Mouse (Mus musculus): ENCODE measurements around the gene Haus2.
A peak's percentile ranks its signal among the peaks of the same experiment; 100 is the strongest.
"Not testable (repeated sequence)": the region's sequence is repeated elsewhere in the genome, so short reads cannot be mapped to it uniquely, and the experiment has no call there.

The Haus2 gene

GRCm38 (mm10) chr2:120608830-120609723 is at the start of gene Haus2, which contains the start of gene Lrrc57:
Haus2 (plus strand) TSS chr2:120609383.
Lrrc57 (minus strand) TSS chr2:120609520.
- DNase-seq (ENCODE audit: extremely low spot score, low read depth, low spot score) = peak; percentile 73

GRCm38 (mm10) chr2:120561524-120561923 is 47.7 kb upstream of the Haus2 start:
- no peak for DNase-seq (ENCODE audit: extremely low spot score, low read depth, low spot score)

GRCm38 (mm10) chr2:120562859-120563234 is 46.3 kb upstream of the Haus2 start:
- DNase-seq (ENCODE audit: extremely low spot score, low read depth, low spot score) = no peak

GRCm38 (mm10) chr2:120563235-120563990 is 45.8 kb upstream of the Haus2 start, which contains the start of gene Zfp106:
Zfp106 (minus strand) TSS chr2:120563843.
- DNase-seq (ENCODE audit: extremely low spot score, low read depth, low spot score) = no peak

GRCm38 (mm10) chr2:120564548-120565188 is 44.5 kb upstream of the Haus2 start:
- DNase-seq (ENCODE audit: extremely low spot score, low read depth, low spot score) = not testable (repeated sequence)

- DNase-seq (ENCODE audit: extremely low spot score, low read depth, low spot score) = no peak
Observed at GRCm38 (mm10) chr2:120565363-120565762, 43.8 kb upstream of the Haus2 start.

- peak; percentile 84 for DNase-seq (ENCODE audit: extremely low spot score, low read depth, low spot score)
Observed at GRCm38 (mm10) chr2:120566886-120567797, 42.0 kb upstream of the Haus2 start, which contains the start of gene Snap23. Snap23 (plus strand) TSS chr2:120567671.

GRCm38 (mm10) chr2:120567798-120568320 is 41.3 kb upstream of the Haus2 start:
- no peak for DNase-seq (ENCODE audit: extremely low spot score, low read depth, low spot score)

GRCm38 (mm10) chr2:120571081-120571480 is 38.1 kb upstream of the Haus2 start:
- no peak for DNase-seq (ENCODE audit: extremely low spot score, low read depth, low spot score)

- not testable (repeated sequence) for DNase-seq (ENCODE audit: extremely low spot score, low read depth, low spot score)
Observed at GRCm38 (mm10) chr2:120572161-120572560, 37.0 kb upstream of the Haus2 start.

GRCm38 (mm10) chr2:120575121-120575520 is 34.1 kb upstream of the Haus2 start:
- no peak for DNase-seq (ENCODE audit: extremely low spot score, low read depth, low spot score)

GRCm38 (mm10) chr2:120575978-120576377 is 33.2 kb upstream of the Haus2 start:
- DNase-seq (ENCODE audit: extremely low spot score, low read depth, low spot score) = no peak

GRCm38 (mm10) chr2:120577799-120578198 is 31.4 kb upstream of the Haus2 start:
- DNase-seq (ENCODE audit: extremely low spot score, low read depth, low spot score) = no peak

- DNase-seq (ENCODE audit: extremely low spot score, low read depth, low spot score) = no peak
Observed at GRCm38 (mm10) chr2:120578286-120578685, 30.9 kb upstream of the Haus2 start.

- no peak for DNase-seq (ENCODE audit: extremely low spot score, low read depth, low spot score)
Observed at GRCm38 (mm10) chr2:120589759-120590158, 19.4 kb upstream of the Haus2 start.

GRCm38 (mm10) chr2:120592227-120592626 is 17.0 kb upstream of the Haus2 start:
- DNase-seq (ENCODE audit: extremely low spot score, low read depth, low spot score) = no peak

- DNase-seq (ENCODE audit: extremely low spot score, low read depth, low spot score) = no peak
Observed at GRCm38 (mm10) chr2:120597734-120598133, 11.4 kb upstream of the Haus2 start.

GRCm38 (mm10) chr2:120599506-120599905 is 9.7 kb upstream of the Haus2 start:
- no peak for DNase-seq (ENCODE audit: extremely low spot score, low read depth, low spot score)

GRCm38 (mm10) chr2:120606021-120606690 is 3.0 kb upstream of the Haus2 start:
- DNase-seq (ENCODE audit: extremely low spot score, low read depth, low spot score) = no peak

Measured in hindlimb bud, embryonic 11.5 days (tissue).